Mouse (Mus musculus) hindbrain, embryonic 11.5 days (tissue): Measurements from ENCODE around the gene Ppp1cc. TPM values are rescaled to one million over a fixed set of nuclear protein-coding genes. Genes with fewer than 3 reads are reported as not detected.
"Not testable (repeated sequence)": the region's sequence is repeated elsewhere in the genome, so short reads cannot be mapped to it uniquely, and the experiment has no call there.

Experiments
- ATAC-seq: fragments of 200-750 bp; cut with Nextera tagmentation; 2 replicates; pipeline ENCODE4 v1.8.0; 2017; ENCODE audit warnings: mild to moderate bottlenecking, moderate TSS enrichment, moderate library complexity; ENCODE audit not compliant: low FRiP score
- DNase-seq: peaks from one replicate; pipeline ENCODE4 v3.0.0-alpha.2; 2015; ENCODE audit warnings: low spot score
- H3K27ac ChIP-seq: fragments of 300-500 bp; sonication (generic); 2 replicates; pipeline ENCODE4 v1.5.1; 2014; ENCODE audit warnings: mild to moderate bottlenecking, low read depth, low read length
- H3K27me3 ChIP-seq: fragments of 300-500 bp; sonication (generic); 2 replicates; pipeline ENCODE4 v1.6.1; 2014; ENCODE audit warnings: mild to moderate bottlenecking, low read length, moderate library complexity, mixed read lengths; ENCODE audit not compliant: control insufficient read depth, insufficient read depth
- H3K36me3 ChIP-seq: fragments of 300-500 bp; sonication (generic); 2 replicates; pipeline ENCODE4 v1.6.1; 2014; ENCODE audit warnings: mild to moderate bottlenecking, low read length, moderate library complexity, mixed read lengths; ENCODE audit not compliant: control insufficient read depth, insufficient read depth
- H3K4me1 ChIP-seq: fragments of 300-500 bp; sonication (generic); replicated peaks from 2 replicates; pipeline ENCODE4 v1.6.1; 2014; ENCODE audit warnings: low read length, mixed read lengths; ENCODE audit not compliant: control insufficient read depth, insufficient read depth
- H3K4me2 ChIP-seq: fragments of 300-500 bp; sonication (generic); replicated peaks from 2 replicates; pipeline ENCODE4 v1.6.1; 2014; ENCODE audit warnings: mild to moderate bottlenecking, low read depth, low read length
- H3K4me3 ChIP-seq: fragments of 300-500 bp; sonication (generic); 2 replicates; pipeline ENCODE4 v1.5.1; 2014; ENCODE audit warnings: low read depth, low read length
- H3K9ac ChIP-seq: fragments of 300-500 bp; sonication (generic); 2 replicates; pipeline ENCODE4 v1.6.1; 2014; ENCODE audit warnings: low read depth, low read length
- H3K9me3 ChIP-seq: fragments of 300-500 bp; sonication (generic); 2 replicates; pipeline ENCODE4 v1.6.1; 2016; ENCODE audit warnings: low read length; ENCODE audit not compliant: control insufficient read depth
- WGBS: fragments of 180-500 bp; shearing (Covaris S2); extraction: QIAGEN DNeasy Blood & Tissue Kit; methylation state at CpG from one replicate; pipeline ENCODE4 v1.1.7; 2014; 5-methylcytosine and 5-hydroxymethylcytosine counted together
- polyA plus RNA-seq: library from polyadenylated mRNA; unstranded; fragments of >200 nt; fragmentation: Nextera tagmentation; extraction: Ambion mirVana; gene quantifications from 2 replicates; pipeline ENCODE4 v1.2.1, GENCODE M21; 2014

Gene Ppp1cc
- polyA plus RNA-seq, 1 experiment from 2014 or later = 305 TPM

DNA sequence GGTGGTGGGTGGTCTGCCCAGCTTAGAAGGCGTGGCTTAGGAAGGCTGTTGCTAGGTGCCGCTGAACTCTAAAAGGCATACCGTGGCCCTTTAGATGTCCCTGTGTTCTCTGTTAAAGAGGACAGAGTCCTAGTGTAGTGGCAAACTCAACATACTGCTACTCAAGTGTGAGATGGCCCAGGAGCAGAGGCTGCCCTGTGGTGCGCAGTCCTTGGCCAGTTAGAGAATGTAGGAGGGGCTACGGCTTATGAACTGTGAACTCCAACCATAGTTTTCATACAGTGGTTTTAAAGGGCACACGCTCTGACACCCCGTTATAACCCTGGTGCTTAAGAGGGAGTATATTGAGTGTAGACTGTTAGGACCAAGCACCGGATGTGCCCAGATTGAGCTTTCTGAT, 13.0 kb downstream of the Ppp1cc start:
- no peak overlapping the region for H3K4me3 ChIP-seq
- no peak overlapping the region for H3K4me2 ChIP-seq
- H3K9me3 ChIP-seq = no peaks in the 10 kb centered on the region
- no peak overlapping the region for H3K9ac ChIP-seq
- no peaks in the 10 kb centered on the region for H3K4me1 ChIP-seq
- H3K27me3 ChIP-seq = no peaks in the 10 kb centered on the region
- peaks cover 41% of the 10 kb centered on the region for H3K36me3 ChIP-seq
- DNase-seq (no peak), ATAC-seq (no peak)
- no peak overlapping the region for H3K27ac ChIP-seq
- WGBS = 92% methylated on average over 8 of the region's 8 CpGs

DNA sequence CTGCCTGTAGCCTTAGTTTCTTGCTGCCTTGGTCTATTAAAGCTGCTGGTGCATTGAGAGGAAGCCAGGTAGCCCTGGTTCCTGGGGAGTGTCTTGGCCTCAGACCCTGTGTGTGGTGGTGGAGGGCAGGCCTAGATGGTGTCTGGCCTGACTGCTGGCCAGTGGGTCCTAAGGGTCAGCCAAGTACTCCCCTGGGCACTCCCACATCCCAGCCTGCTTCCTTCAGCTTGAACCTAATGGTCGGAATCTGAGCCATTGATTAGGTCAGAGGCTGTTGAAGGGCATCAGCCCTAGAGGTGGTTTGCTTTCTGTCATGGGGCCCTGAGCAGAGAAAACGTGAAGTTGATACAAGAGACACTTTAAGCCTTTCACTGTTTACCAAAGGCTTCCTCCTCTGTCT, 17.3 kb downstream of the Ppp1cc start:
- no peak for ATAC-seq
- H3K36me3 ChIP-seq = peaks cover 31% of the 10 kb centered on the region
- H3K9me3 ChIP-seq = no peaks in the 10 kb centered on the region
- no peaks in the 10 kb centered on the region for H3K4me1 ChIP-seq
- no peak overlapping the region for H3K4me2 ChIP-seq
- H3K27ac ChIP-seq = no peak overlapping the region
- H3K27me3 ChIP-seq = no peaks in the 10 kb centered on the region
- no peak overlapping the region for H3K4me3 ChIP-seq
- 78% methylated on average over 2 of the region's 2 CpGs for WGBS
- no peak overlapping the region for H3K9ac ChIP-seq
- no peak for DNase-seq

DNA sequence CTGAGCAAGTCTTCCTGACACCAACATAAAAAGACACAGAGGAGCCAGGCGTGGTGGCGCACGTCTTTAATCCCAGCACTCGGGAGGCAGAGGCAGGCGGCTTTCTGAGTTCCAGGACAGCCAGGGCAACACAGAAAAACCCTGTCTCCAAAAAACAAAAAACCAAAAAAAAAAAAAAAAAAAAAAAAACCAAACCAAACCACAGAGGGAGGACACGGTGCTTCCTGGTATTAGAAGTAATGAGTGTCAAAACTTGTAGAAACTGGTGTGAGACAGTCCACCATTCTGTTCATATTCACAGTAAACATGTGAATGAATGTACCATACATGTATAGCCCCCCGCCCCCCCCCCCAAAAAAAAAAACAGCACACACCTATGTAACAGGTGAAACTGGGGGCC, 17.9 kb downstream of the Ppp1cc start:
- Histone ChIP-seq H3K4me2 (no peak overlapping the region), H3K27ac (no peak overlapping the region), H3K4me3 (no peak overlapping the region)

DNA sequence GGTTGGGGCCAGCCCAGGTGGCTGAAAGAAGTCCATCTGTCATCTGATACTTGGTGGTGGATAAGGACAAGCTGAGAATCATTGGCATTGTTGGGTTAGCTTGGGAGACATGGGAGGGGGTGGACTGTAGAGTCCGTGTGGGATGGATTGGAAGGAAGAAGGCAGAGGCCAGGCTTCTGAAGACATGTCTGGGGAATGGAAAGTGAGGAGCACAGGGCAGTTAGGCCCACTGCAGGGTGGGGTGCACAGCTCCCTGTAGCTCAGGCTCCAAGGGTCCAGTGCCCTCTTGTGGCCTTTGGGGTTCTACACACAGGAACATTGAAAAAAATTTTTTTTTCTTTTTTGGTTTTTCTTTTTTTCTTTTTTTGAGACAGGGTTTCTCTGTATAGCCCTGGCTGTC, 18.3 kb downstream of the Ppp1cc start:
- WGBS = 58% methylated on average over 1 of the region's 1 CpGs
- Histone ChIP-seq H3K4me3 (no peak overlapping the region), H3K4me1 (no peaks in the 10 kb centered on the region), H3K9ac (no peak overlapping the region), H3K9me3 (no peaks in the 10 kb centered on the region), H3K36me3 (peaks cover 22% of the 10 kb centered on the region), H3K4me2 (no peak overlapping the region), H3K27me3 (no peaks in the 10 kb centered on the region), H3K27ac (no peak overlapping the region)
- peak; percentile 53 for DNase-seq
- no peak for ATAC-seq

More for the DNA sequence above, 17.9 kb downstream of the Ppp1cc start:
- ATAC-seq (no peak), DNase-seq (no peak)
- H3K9ac ChIP-seq = no peak overlapping the region
- H3K4me1 ChIP-seq = no peaks in the 10 kb centered on the region
- peaks cover 25% of the 10 kb centered on the region for H3K36me3 ChIP-seq
- 92% methylated on average over 7 of the region's 7 CpGs for WGBS
- H3K27me3 ChIP-seq = no peaks in the 10 kb centered on the region
- H3K9me3 ChIP-seq = no peaks in the 10 kb centered on the region

DNA sequence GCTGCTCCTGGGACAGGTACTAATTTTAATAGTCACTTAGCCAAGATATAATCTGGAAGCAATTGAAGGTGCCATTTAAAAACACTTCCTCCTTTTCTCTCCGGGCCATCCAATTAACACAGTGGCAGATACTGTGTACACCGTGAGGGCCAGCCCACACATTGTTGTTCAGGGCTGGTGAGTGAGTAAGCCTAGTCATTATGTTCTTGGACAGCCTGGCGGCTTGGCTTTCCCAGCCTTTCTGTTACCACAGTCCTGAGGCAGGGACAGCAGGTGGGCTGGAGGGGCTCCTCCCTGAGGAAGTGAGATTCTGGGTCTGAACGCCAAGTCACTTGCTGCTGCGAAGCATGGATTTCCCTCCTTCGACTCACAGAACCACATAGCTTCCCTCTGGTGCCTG, 21.6 kb downstream of the Ppp1cc start:
- H3K4me1 ChIP-seq = no peaks in the 10 kb centered on the region
- DNase-seq (no peak), ATAC-seq (no peak)
- H3K9ac ChIP-seq = no peak overlapping the region
- no peak overlapping the region for H3K4me3 ChIP-seq
- no peak overlapping the region for H3K4me2 ChIP-seq
- 0 out of 2 replicates have a peak, but pooled peaks cover 7% of the 10 kb centered on the region for H3K36me3 ChIP-seq
- H3K9me3 ChIP-seq = no peaks in the 10 kb centered on the region
- H3K27ac ChIP-seq = no peak overlapping the region
- no peaks in the 10 kb centered on the region for H3K27me3 ChIP-seq
- WGBS = 67% methylated on average over 6 of the region's 6 CpGs

DNA sequence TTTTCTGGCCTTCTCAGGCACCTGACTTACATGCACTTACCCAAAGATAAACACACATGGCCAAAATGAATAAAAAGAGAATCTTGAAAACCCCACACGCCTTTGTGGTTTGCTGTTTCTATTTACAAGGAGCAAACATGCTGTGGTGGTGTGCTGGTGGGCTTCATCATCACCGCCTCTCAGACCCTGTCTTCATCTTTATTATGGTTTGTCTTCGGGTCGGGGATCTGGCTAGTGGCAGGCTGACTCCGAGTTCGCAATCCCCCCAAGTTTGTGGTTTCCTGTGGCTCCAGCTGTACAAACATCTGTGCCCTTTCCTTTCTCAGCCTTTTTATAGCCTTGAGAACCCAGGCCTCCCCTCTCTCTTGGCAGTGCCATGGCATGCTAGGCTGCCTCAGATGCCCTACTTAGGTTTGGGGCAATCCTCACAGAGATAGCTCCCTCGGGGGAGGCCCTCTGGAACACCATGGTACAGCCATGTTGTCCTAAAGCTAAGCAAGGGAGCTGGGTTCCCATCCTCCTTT, 26.3 kb downstream of the Ppp1cc start:
- DNase-seq = no peak
- WGBS = 85% methylated on average over 7 of the region's 7 CpGs
- Histone ChIP-seq H3K27me3 (no peaks in the 10 kb centered on the region), H3K4me2 (no peak overlapping the region), H3K9me3 (no peaks in the 10 kb centered on the region), H3K4me1 (no peaks in the 10 kb centered on the region), H3K4me3 (no peak overlapping the region), H3K27ac (no peak overlapping the region), H3K9ac (no peak overlapping the region), H3K36me3 (no peaks in the 10 kb centered on the region)
- no peak for ATAC-seq

DNA sequence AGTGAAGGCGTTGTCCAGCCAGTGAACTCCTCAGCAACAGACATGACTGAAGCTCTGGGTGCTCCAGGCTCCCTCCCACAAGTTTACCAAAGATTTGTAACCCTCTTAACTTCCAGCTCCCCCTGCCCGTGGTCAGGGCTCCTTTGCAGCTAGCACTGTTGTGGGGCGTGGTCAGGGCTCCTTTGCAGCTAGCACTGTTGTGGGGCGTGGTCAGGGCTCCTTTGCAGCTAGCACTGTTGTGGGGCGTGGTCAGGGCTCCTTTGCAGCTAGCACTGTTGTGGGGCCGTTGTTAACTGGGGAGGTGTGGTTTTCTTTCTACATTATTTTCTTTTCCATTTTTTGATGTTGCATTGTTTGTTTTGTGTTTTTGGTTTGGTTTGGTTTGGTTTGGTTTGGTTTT, 26.8 kb downstream of the Ppp1cc start:
- not testable (repeated sequence) for H3K27ac ChIP-seq, H3K27me3 ChIP-seq, ATAC-seq, H3K9ac ChIP-seq, H3K4me1 ChIP-seq, H3K4me3 ChIP-seq, DNase-seq, H3K9me3 ChIP-seq, H3K4me2 ChIP-seq, H3K36me3 ChIP-seq
- WGBS = 89% methylated on average over 6 of the region's 6 CpGs

DNA sequence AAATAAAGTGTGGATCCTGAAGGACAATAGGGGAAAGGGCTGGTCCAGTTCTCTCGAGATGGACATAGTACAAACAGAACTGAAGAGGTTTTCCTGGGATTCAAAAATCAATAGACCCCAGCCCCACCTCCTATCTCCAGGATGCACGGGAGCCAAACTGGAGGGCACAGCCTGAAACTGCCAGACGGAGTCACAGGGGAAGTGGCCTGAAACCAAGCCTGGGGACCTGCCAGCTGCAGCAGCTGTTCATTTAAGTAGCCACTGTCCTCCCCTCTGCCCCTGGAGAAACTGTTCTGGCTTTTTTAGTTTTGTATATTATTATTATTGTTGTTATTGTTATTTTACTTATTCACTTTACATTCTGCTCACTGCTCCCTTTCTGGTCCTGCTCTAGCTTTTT, 31.0 kb downstream of the Ppp1cc start:
- no peak for DNase-seq
- no peak overlapping the region for H3K4me3 ChIP-seq
- H3K9me3 ChIP-seq = no peaks in the 10 kb centered on the region
- no peaks in the 10 kb centered on the region for H3K27me3 ChIP-seq
- no peaks in the 10 kb centered on the region for H3K36me3 ChIP-seq
- no peak overlapping the region for H3K27ac ChIP-seq
- no peak for ATAC-seq
- H3K4me2 ChIP-seq = no peak overlapping the region
- 58% methylated on average over 3 of the region's 3 CpGs for WGBS
- no peak overlapping the region for H3K9ac ChIP-seq
- H3K4me1 ChIP-seq = no peaks in the 10 kb centered on the region

DNA sequence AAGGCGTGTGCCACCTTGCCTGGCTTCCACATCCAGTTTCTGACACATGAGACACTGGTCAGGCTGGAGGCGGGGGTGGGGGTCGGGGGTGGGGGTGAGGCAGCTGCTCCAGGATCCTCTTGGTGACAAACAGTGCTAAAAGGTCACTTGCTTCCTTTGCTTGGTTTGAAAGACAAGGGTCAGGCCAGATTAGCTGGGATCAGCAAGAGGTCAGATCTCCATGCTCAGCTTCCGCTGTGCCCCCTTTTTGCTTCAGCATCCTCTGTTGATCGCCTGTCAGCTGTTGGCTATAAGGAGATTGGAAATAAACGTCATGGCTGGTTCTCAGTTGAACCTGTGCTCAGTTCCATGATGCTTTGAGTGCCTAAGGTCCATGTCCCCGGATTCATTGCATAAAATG, 32.4 kb downstream of the Ppp1cc start:
- Histone ChIP-seq H3K27me3 (no peaks in the 10 kb centered on the region), H3K4me3 (no peak overlapping the region), H3K9ac (no peak overlapping the region)

More for the DNA sequence above, 32.4 kb downstream of the Ppp1cc start:
- DNase-seq (no peak), ATAC-seq (no peak)
- 41% methylated on average over 7 of the region's 7 CpGs for WGBS
- Histone ChIP-seq H3K27ac (no peak overlapping the region), H3K36me3 (no peaks in the 10 kb centered on the region), H3K9me3 (no peaks in the 10 kb centered on the region), H3K4me1 (no peaks in the 10 kb centered on the region), H3K4me2 (no peak overlapping the region)
